Mouse (Mus musculus) CD4-positive, CD25-positive, alpha-beta regulatory T cell, adult 2 months (primary cell): Measurements from ENCODE around the gene Scamp3.
A peak's percentile ranks its signal among the peaks of the same experiment; 100 is the strongest.

ENCODE experiments used
- DNase-seq: peaks from one replicate; pipeline ENCODE4 v3.0.0-alpha.2; 2012; ENCODE audit warnings: low read depth, low spot score

Scamp3 gene

GRCm38 (mm10) chr3:89163123-89163522, 14.2 kb upstream of the Scamp3 start:
- DNase-seq = no peak

GRCm38 (mm10) chr3:89163643-89164245, 13.5 kb upstream of the Scamp3 start:
- peak; percentile 40 for DNase-seq

- peak; percentile 97 for DNase-seq
These were observed 12.6 kb upstream of the Scamp3 start, which contains the start of gene Clk2 for GRCm38 (mm10) chr3:89164506-89165267. Clk2 (plus strand) TSS chr3:89164795.

DNA sequence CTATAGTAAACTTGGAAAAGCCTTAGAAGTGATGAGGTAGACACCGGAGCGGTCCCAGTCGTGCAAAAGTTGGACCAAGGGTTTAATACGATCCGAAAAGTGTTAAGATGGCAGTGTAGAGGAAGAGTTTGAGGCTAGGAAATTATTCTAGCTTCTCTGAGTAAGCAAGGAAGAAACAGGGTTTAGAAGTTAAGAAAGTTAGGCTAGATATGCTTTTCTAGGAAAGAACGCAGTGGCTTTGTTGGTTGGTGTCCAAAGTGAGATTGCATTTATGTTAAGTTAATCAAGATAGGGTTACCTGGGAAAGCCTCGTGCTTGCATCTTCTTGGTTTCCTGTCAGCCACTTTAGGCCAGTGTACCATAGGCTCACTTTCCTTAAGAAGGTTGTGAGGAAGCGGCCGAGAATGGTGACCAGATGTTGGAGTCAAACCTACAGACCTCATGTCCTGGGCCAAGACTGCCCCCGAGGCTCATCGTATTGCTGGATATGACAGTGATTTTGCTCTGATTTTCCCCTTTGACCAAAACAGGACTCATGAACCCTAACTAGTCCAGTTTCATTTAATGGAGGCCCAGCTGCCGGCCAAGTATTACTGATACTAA, 11.9 kb upstream of the Scamp3 start:
- DNase-seq = peak; percentile 32

DNA sequence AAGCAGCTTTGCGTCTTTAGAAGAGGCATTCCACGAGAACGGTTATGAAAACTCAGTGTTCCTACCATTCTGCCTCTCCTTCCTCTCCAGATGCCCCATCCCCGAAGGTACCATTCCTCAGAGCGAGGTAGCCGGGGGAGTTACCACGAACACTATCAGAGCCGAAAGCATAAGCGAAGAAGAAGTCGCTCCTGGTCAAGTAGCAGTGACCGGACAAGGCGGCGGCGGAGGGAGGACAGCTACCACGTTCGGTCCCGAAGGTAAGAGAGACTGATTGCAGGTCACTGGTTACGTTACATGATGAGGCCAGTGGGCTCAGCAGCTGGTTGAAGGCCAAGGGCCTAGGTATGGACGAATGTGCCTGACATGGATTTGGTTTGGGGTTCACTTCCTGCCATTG, 10.3 kb upstream of the Scamp3 start:
- no peak for DNase-seq

DNA sequence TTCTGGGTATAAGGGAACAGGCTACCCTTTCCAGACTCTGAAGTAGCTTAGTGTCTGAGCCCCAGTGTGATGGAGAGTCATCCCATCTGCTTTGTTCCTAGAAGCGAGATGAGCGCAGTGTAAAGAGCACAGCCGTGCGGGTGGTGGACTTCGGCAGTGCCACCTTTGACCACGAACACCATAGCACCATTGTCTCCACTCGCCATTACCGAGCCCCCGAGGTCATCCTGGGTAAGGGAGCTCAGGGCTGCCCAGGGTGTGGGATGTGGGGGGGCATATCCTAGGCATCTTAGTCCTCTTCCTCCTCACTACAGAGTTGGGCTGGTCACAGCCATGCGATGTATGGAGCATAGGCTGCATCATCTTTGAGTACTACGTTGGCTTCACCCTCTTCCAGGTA, 2.4 kb upstream of the Scamp3 start:
- DNase-seq = no peak

DNA sequence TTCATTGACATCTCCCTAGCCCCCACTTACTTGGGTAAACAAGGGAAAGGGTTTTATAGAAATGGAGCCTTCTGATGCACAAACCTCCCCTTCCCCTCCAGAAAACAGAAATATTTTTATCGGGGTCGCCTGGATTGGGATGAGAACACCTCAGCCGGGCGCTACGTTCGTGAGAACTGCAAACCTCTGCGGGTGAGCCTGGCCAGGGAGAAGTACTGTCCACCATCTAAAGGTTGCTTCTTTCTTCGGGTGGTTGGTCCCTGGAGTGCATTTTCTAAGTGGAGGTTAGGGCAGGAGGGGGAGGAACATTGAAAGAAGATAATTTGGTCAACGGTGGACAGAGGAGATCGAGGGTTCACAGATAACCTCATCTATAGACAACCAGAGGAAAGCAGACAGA, 1.7 kb upstream of the Scamp3 start:
- no peak for DNase-seq

- no peak for DNase-seq
These were observed 852 bp upstream of the Scamp3 start for GRCm38 (mm10) chr3:89176421-89176820.

- DNase-seq = no peak
These were observed 773 bp downstream of the Scamp3 start for GRCm38 (mm10) chr3:89178107-89178385.

DNA sequence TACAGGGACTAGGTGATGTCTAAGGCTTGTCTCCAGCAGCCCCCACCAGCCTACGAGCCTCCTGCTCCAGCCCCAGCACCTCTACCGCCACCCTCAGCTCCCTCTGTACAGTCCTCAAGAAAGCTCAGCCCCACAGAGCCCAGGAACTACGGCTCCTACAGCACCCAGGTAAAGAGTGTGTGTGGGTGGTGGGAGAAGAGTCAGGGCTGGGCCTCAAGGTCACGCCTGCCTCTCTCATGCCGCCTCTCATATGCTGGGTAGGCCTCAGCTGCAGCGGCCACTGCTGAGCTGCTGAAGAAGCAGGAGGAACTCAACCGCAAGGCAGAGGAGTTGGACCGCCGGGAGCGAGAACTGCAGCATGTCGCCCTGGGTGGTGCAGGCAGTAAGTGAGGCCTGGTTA, 1.8 kb downstream of the Scamp3 start:
- peak; percentile 51 for DNase-seq

DNA sequence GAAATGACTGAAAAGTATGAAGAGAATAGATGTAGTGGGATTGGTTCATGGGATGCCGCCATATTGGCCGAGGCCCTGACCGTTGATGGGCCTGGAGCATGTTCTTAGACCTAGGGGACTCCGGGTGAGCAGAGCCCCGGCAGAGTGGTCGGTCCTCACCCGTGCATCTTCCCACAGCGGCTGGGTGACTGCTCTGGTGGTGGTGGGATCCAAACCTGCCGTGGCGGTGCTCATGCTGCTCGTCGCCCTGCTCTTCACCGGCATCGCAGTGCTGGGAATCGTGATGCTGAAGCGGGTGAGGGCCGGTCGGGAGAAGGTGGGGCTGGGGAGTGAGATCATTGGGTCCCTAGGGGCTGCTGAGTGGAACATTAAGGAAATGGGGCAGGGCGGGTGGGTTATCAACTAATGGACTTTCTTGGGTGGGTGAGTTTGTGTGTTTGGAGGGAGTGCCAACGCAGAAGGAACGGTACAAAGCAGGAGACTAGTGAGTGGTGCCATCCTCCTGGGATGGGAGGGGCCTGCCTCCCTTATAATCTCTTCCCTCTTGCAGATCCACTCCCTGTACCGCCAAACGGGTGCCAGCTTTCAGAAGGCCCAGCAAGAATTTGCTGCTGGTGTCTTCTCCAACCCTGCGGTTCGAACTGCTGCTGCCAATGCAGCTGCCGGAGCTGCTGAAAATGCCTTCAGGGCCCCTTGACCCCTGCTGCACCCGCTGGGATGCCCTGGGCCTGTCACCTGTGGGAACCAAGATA, 4.7 kb downstream of the Scamp3 start:
- DNase-seq = no peak

DNA sequence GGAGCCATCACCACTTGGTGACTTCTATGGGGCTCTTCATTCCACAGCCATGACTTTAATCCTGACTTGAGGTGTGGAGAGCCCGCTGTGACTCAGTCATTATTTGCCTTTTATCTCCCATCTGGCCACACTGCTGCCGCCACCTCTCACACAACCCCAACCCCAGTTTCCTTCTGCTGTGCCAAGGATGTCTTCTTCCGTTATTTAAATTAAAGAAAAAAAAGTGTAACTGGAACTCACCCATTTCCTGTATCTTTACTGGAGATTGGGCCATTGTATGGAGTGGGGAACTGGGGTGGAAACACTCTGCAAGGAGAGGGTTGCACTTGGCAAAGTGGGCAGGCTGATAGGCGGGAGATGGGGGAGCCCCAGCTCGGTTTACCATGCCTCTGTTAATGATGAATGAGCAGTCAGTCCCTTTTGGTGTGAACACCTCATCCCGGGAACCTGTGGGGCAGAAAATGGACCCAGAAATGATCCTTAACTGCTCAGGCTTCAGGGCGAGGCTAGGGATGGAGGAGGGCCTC, 5.3 kb downstream of the Scamp3 start:
- DNase-seq = peak; percentile 28

- peak; percentile 79 for DNase-seq
These were observed 6.0 kb downstream of the Scamp3 start, which contains the start of gene Fam189b for GRCm38 (mm10) chr3:89183058-89183958. Fam189b (plus strand) TSS chr3:89183143.

GRCm38 (mm10) chr3:89183959-89184315, 6.7 kb downstream of the Scamp3 start:
- DNase-seq = no peak

DNA sequence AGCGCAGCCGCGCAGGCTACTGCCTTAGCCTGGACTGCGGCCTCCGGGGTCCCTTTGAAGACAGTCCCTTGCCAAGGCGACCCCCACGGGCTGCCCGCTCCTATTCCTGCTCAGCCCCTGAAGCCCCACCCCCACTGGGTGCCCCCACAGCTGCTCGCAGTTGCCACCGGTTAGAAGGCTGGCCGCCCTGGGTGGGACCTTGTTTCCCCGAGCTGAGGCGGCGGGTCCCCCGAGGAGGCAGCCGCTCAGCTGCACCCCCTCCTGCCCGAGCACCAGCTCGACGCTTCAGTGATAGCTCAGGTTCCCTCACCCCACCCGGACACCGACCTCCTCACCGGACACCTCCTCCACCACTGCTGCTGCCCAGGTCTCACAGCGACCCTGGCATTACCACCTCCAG, 9.9 kb downstream of the Scamp3 start:
- peak; percentile 46 for DNase-seq

DNA sequence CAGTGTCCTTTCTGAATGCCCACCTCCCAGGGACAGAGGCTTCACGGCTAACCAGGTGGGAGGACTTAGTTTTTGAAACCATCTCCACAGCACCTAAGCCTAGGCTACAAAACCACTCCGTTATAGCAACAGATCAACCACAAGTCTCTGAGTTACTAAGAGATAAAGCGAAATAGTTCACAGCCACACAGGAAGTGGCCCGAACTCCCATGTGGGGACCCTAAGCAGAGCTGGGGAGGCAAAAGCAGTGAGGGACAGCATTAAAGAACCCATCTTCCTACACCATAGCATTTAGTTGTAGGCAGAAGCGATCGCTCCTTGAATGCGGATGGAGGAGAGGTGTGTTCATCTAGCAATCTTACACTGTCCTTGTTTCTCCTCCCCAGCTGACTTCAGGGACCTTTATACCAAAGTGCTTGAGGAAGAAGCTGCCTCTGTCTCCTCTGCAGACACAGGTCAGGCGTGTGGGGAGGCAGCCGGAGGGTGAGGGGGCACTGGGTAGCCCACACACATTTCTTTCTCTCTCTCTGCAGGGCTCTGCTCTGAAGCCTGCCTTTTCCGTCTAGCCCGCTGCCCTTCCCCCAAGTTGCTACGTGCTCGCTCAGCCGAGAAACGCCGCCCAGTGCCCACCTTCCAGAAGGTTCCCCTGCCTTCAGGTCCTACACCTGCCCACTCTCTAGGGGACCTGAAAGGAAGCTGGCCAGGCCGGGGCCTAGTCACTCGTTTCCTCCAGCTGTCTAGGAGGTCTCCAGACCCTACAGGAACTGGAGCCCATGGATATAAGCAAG, 10.6 kb downstream of the Scamp3 start:
- peak; percentile 76 for DNase-seq

GRCm38 (mm10) chr3:89188478-89188875, 11.2 kb downstream of the Scamp3 start:
- peak; percentile 73 for DNase-seq

DNA sequence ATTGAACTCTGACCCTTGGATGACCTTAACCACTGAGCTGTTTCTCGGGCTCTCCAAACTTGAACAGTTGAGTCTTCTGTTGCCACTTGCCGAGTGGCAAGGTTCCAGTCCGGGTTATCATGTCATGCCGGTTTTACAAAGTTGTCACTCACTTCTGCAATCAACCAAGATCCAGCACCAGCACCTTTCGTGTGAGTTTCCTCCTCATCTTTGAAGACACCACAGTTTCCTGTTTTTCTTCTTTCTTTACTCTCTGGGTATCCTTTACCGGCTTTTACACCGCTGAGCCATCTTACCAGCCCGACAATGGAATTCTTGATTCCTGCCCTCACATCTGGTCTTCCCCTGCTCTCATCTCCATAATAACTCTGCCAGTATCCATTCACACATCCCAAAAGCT, 13.2 kb downstream of the Scamp3 start:
- DNase-seq = peak; percentile 76

DNA sequence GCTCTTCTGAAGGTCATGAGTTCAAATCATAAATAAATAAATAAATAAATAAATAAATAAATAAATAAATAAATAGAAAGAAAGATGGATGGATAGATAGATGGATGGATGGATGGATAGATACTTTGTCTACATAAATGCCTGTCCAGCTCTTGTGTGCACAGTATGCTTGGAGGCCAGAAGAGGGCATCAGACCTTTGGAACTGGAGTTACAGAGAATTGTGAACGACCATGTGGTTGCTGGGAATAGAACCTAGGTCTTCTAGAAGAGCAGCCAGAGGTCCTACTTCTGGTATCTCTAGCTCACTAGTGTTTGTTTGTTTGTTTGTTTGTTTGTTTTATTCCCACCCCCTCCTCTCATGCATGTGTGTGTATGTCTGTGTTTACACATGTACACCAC, 16.1 kb downstream of the Scamp3 start:
- DNase-seq = no peak

DNA sequence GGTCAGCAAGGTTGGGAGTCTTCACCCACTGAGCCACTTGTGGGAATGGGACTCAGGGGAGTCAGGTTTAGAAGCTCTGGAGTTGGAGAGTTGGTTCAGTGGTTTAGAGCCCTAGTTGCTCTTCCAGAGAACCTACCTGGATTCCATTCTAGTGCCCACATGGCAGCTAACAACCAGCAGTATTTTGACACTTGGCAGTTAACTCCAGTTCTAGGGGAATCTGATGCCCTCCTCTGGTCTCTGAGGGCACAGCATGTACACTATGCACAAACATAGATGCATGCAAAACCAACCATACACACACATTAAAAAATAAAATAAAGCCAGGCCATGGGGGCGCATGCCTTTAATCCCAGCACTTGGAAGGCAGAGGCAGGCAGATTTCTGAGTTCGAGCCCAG, 16.6 kb downstream of the Scamp3 start:
- DNase-seq = peak; percentile 80
